Mouse (Mus musculus): ENCODE results near the gene Dact3.

The Dact3 gene

GRCm38 (mm10) chr7:16892352-16892730, 17.2 kb downstream of the Dact3 start:
- no peak for DNase-seq (ENCODE audit: extremely low spot score)

GRCm38 (mm10) chr7:16893612-16894011, 18.5 kb downstream of the Dact3 start:
- no peak for DNase-seq (ENCODE audit: extremely low spot score)

GRCm38 (mm10) chr7:16894279-16894678, 19.2 kb downstream of the Dact3 start:
- DNase-seq (ENCODE audit: extremely low spot score) = no peak

GRCm38 (mm10) chr7:16895000-16895399, 19.9 kb downstream of the Dact3 start:
- DNase-seq (ENCODE audit: extremely low spot score) = peak; percentile 87

- no peak for DNase-seq (ENCODE audit: extremely low spot score)
These were observed 20.4 kb downstream of the Dact3 start for GRCm38 (mm10) chr7:16895511-16895910.

GRCm38 (mm10) chr7:16900526-16900925, 25.4 kb downstream of the Dact3 start:
- no peak for DNase-seq (ENCODE audit: extremely low spot score)

GRCm38 (mm10) chr7:16903439-16903955, 28.4 kb downstream of the Dact3 start:
- DNase-seq (ENCODE audit: extremely low spot score) = no peak

GRCm38 (mm10) chr7:16904120-16904675, 29.1 kb downstream of the Dact3 start:
- no peak for DNase-seq (ENCODE audit: extremely low spot score)

- DNase-seq (ENCODE audit: extremely low spot score) = no peak
These were observed 30.4 kb downstream of the Dact3 start for GRCm38 (mm10) chr7:16905491-16906021.

GRCm38 (mm10) chr7:16906281-16906680, 31.2 kb downstream of the Dact3 start, which contains the start of gene Ptgir:
Gene Ptgir, plus strand, starts transcription at chr7:16906490.
- no peak for DNase-seq (ENCODE audit: extremely low spot score)

GRCm38 (mm10) chr7:16906889-16907559, 31.9 kb downstream of the Dact3 start:
- no peak for DNase-seq (ENCODE audit: extremely low spot score)

- no peak for DNase-seq (ENCODE audit: extremely low spot score)
These were observed 32.7 kb downstream of the Dact3 start for GRCm38 (mm10) chr7:16907842-16908241.

GRCm38 (mm10) chr7:16908367-16908766, 33.2 kb downstream of the Dact3 start:
- no peak for DNase-seq (ENCODE audit: extremely low spot score)

GRCm38 (mm10) chr7:16908859-16909258, 33.7 kb downstream of the Dact3 start:
- no peak for DNase-seq (ENCODE audit: extremely low spot score)

GRCm38 (mm10) chr7:16909909-16910308, 34.8 kb downstream of the Dact3 start:
- DNase-seq (ENCODE audit: extremely low spot score) = no peak

- no peak for DNase-seq (ENCODE audit: extremely low spot score)
These were observed 36.8 kb downstream of the Dact3 start for GRCm38 (mm10) chr7:16911904-16912303.

- DNase-seq (ENCODE audit: extremely low spot score) = no peak
These were observed 37.2 kb downstream of the Dact3 start for GRCm38 (mm10) chr7:16912360-16912759.

GRCm38 (mm10) chr7:16913806-16914452, 38.8 kb downstream of the Dact3 start:
- DNase-seq (ENCODE audit: extremely low spot score) = peak; percentile 78

- DNase-seq (ENCODE audit: extremely low spot score) = no peak
These were observed 39.6 kb downstream of the Dact3 start for GRCm38 (mm10) chr7:16914453-16915343.

GRCm38 (mm10) chr7:16915461-16916340, 40.6 kb downstream of the Dact3 start:
- no peak for DNase-seq (ENCODE audit: extremely low spot score)
